Mouse (Mus musculus) liver (tissue): ENCODE results near the gene 1700008O03Rik.

Source experiments
- DNase-seq: peaks from one replicate; pipeline ENCODE4 v3.0.0-alpha.2; 2020; ENCODE audit warnings: mixed read lengths

Gene 1700008O03Rik

GRCm38 (mm10) chr7:44343459-44344015 is 42.1 kb downstream of the 1700008O03Rik start:
- DNase-seq: no peak

- DNase-seq: no peak
Observed at GRCm38 (mm10) chr7:44341714-44342113, 43.9 kb downstream of the 1700008O03Rik start.

- no peak for DNase-seq
Observed at GRCm38 (mm10) chr7:44341119-44341518, 44.5 kb downstream of the 1700008O03Rik start.

- no peak for DNase-seq
Observed at GRCm38 (mm10) chr7:44340226-44340625, 45.4 kb downstream of the 1700008O03Rik start.

GRCm38 (mm10) chr7:44337121-44337849 is 48.3 kb downstream of the 1700008O03Rik start:
- no peak for DNase-seq

GRCm38 (mm10) chr7:44336046-44337021 is 49.3 kb downstream of the 1700008O03Rik start:
- no peak for DNase-seq

GRCm38 (mm10) chr7:44335031-44335878 is 50.4 kb downstream of the 1700008O03Rik start:
- no peak for DNase-seq

GRCm38 (mm10) chr7:44334139-44334538 is 51.5 kb downstream of the 1700008O03Rik start:
- no peak for DNase-seq

GRCm38 (mm10) chr7:44332336-44332735 is 53.3 kb downstream of the 1700008O03Rik start:
- no peak for DNase-seq

GRCm38 (mm10) chr7:44326614-44327013 is 59.0 kb downstream of the 1700008O03Rik start:
- no peak for DNase-seq

GRCm38 (mm10) chr7:44322290-44322689 is 63.3 kb downstream of the 1700008O03Rik start:
- DNase-seq: no peak

- no peak for DNase-seq
Observed at GRCm38 (mm10) chr7:44320886-44321285, 64.7 kb downstream of the 1700008O03Rik start.

GRCm38 (mm10) chr7:44317913-44318312 is 67.7 kb downstream of the 1700008O03Rik start:
- DNase-seq: no peak

- no peak for DNase-seq
Observed at GRCm38 (mm10) chr7:44312484-44312883, 73.1 kb downstream of the 1700008O03Rik start.

- no peak for DNase-seq
Observed at GRCm38 (mm10) chr7:44311713-44312304, 73.8 kb downstream of the 1700008O03Rik start.

GRCm38 (mm10) chr7:44310878-44311712 is 74.5 kb downstream of the 1700008O03Rik start:
- no peak for DNase-seq

- no peak for DNase-seq
Observed at GRCm38 (mm10) chr7:44310285-44310877, 75.2 kb downstream of the 1700008O03Rik start.
